Mouse (Mus musculus) hindbrain, embryonic 14.5 days (tissue): ENCODE measurements around the gene Hnrnpul1. TPM values are rescaled to one million over a fixed set of nuclear protein-coding genes. Genes with fewer than 3 reads are reported as not detected.
"Not testable (repeated sequence)": the region's sequence is repeated elsewhere in the genome, so short reads cannot be mapped to it uniquely, and the experiment has no call there.

Experiments used
- ATAC-seq: fragments of 200-750 bp; cut with Nextera tagmentation; 2 replicates; pipeline ENCODE4 v1.8.0; 2017; ENCODE audit warnings: moderate number of reproducible peaks, mild to moderate bottlenecking, moderate TSS enrichment, moderate library complexity; ENCODE audit not compliant: low FRiP score
- DNase-seq: peaks from one replicate; pipeline ENCODE4 v3.0.0-alpha.2; 2015; ENCODE audit warnings: low spot score
- H3K27ac ChIP-seq: fragments of 300-500 bp; sonication (generic); 2 replicates; pipeline ENCODE4 v1.5.1; 2014; ENCODE audit warnings: mild to moderate bottlenecking, moderate library complexity
- H3K27me3 ChIP-seq: fragments of 300-500 bp; sonication (generic); 2 replicates; pipeline ENCODE4 v1.6.1; 2014; ENCODE audit warnings: mild to moderate bottlenecking, low read length, mixed read lengths; ENCODE audit not compliant: control insufficient read depth, insufficient read depth
- H3K36me3 ChIP-seq: fragments of 300-500 bp; sonication (generic); replicated peaks from 2 replicates; pipeline ENCODE4 v1.6.1; 2014; ENCODE audit not compliant: control insufficient read depth, insufficient read depth
- H3K4me1 ChIP-seq: fragments of 300-500 bp; sonication (generic); replicated peaks from 2 replicates; pipeline ENCODE4 v1.6.1; 2014; ENCODE audit warnings: antibody characterized with exemption, low read length, mixed read lengths; ENCODE audit not compliant: control insufficient read depth, insufficient read depth
- H3K4me2 ChIP-seq: fragments of 300-500 bp; sonication (generic); replicated peaks from 2 replicates; pipeline ENCODE4 v1.6.1; 2014; ENCODE audit warnings: mild to moderate bottlenecking, moderate library complexity
- H3K4me3 ChIP-seq: fragments of 300-500 bp; sonication (generic); replicated peaks from 2 replicates; pipeline ENCODE4 v1.5.1; 2014; ENCODE audit warnings: mild to moderate bottlenecking, low read length
- H3K9ac ChIP-seq: fragments of 300-500 bp; sonication (generic); 2 replicates; pipeline ENCODE4 v1.6.1; 2014
- H3K9me3 ChIP-seq: fragments of 300-500 bp; sonication (generic); 2 replicates; pipeline ENCODE4 v1.6.1; 2016; ENCODE audit warnings: low read length; ENCODE audit not compliant: control insufficient read depth
- WGBS: fragments of 180-500 bp; shearing (Covaris S2); extraction: QIAGEN DNeasy Blood & Tissue Kit; methylation state at CpG from one replicate; pipeline ENCODE4 v1.1.7; 2014; 5-methylcytosine and 5-hydroxymethylcytosine counted together
- polyA plus RNA-seq: library from polyadenylated mRNA; unstranded; fragments of >200 nt; fragmentation: Nextera tagmentation; extraction: Ambion mirVana; gene quantifications from 2 replicates; pipeline ENCODE4 v1.2.1, GENCODE M21; 2014

Gene Hnrnpul1
- 54.7 and 55.2 TPM in 2 replicates for polyA plus RNA-seq

GRCm38 (mm10) chr7:25754738-25755467, at the start of gene Hnrnpul1:
Hnrnpul1 (minus strand) TSS chr7:25754757.
- H3K4me3 ChIP-seq, result peak within 1 kb of the TSS; percentile 96
- peak within 1 kb of the TSS; percentile 99 for H3K27ac ChIP-seq
- H3K4me1 ChIP-seq, result peaks cover 17% of the 10 kb centered on the region
- no peaks in the 10 kb centered on the region for H3K27me3 ChIP-seq
- H3K9ac ChIP-seq, result peak within 1 kb of the TSS; percentile 97
- under 1% methylated on average over 55 of the region's 55 CpGs for WGBS
- ATAC-seq (peak; percentile 95), DNase-seq (peak; percentile 99)
- peak within 1 kb of the TSS; percentile 99 for H3K4me2 ChIP-seq
- no peaks in the 10 kb centered on the region for H3K9me3 ChIP-seq
- H3K36me3 ChIP-seq, result peaks cover 20% of the 10 kb centered on the region

GRCm38 (mm10) chr7:25803460-25803859, 48.9 kb upstream of the Hnrnpul1 start:
- no peaks in the 10 kb centered on the region for H3K4me1 ChIP-seq
- WGBS, result 83% methylated on average over 13 of the region's 13 CpGs
- no peaks in the 10 kb centered on the region for H3K36me3 ChIP-seq
- DNase-seq (no peak), ATAC-seq (no peak)
- no peak overlapping the region for H3K9ac ChIP-seq
- no peak overlapping the region for H3K4me2 ChIP-seq
- H3K27me3 ChIP-seq, result no peaks in the 10 kb centered on the region
- H3K9me3 ChIP-seq, result no peaks in the 10 kb centered on the region
- no peak overlapping the region for H3K27ac ChIP-seq
- no peak overlapping the region for H3K4me3 ChIP-seq

GRCm38 (mm10) chr7:25802241-25803125, 47.9 kb upstream of the Hnrnpul1 start:
- no peaks in the 10 kb centered on the region for H3K4me1 ChIP-seq
- H3K9me3 ChIP-seq, result no peaks in the 10 kb centered on the region
- H3K9ac ChIP-seq, result no peak overlapping the region
- 31% methylated on average over 24 of the region's 24 CpGs for WGBS
- DNase-seq (no peak), ATAC-seq (no peak)
- no peak overlapping the region for H3K4me3 ChIP-seq
- H3K27me3 ChIP-seq, result no peaks in the 10 kb centered on the region
- no peaks in the 10 kb centered on the region for H3K36me3 ChIP-seq
- H3K27ac ChIP-seq, result no peak overlapping the region
- H3K4me2 ChIP-seq, result no peak overlapping the region; the same call in 1 of the 2 replicates

DNA sequence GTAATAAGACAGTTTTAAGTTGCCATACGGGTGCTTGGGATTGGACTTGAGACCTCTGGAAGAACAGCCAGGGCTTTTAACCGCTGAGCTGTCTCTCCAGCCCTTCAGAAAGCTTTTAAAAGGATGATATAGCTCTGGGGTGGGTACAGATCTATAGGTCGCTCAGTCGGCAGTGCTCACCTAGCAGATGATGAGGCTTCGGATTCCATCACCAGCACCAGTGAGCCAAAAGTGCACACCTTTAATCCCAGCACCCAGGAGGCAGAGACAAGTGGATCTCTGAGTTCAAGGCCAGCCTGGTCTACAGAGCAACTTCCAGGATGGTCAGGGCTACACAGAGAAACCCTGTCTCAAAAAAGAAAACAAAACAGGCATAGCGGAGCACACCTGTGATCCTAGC, 46.5 kb upstream of the Hnrnpul1 start:
- Histone ChIP-seq H3K4me2 (no peak overlapping the region), H3K27me3 (no peaks in the 10 kb centered on the region), H3K9ac (no peak overlapping the region), H3K27ac (no peak overlapping the region), H3K4me1 (no peaks in the 10 kb centered on the region), H3K4me3 (no peak overlapping the region), H3K36me3 (no peaks in the 10 kb centered on the region), H3K9me3 (no peaks in the 10 kb centered on the region)
- no peak for DNase-seq
- 92% methylated on average over 6 of the region's 6 CpGs for WGBS
- ATAC-seq, result no peak

GRCm38 (mm10) chr7:25799369-25799768, 44.8 kb upstream of the Hnrnpul1 start:
- no peaks in the 10 kb centered on the region for H3K27me3 ChIP-seq
- H3K4me3 ChIP-seq, result no peak overlapping the region
- no peaks in the 10 kb centered on the region for H3K36me3 ChIP-seq
- WGBS, result 87% methylated on average over 1 of the region's 1 CpGs
- no peak overlapping the region for H3K27ac ChIP-seq
- no peak for ATAC-seq
- no peaks in the 10 kb centered on the region for H3K4me1 ChIP-seq
- H3K9me3 ChIP-seq, result no peaks in the 10 kb centered on the region
- no peak overlapping the region for H3K9ac ChIP-seq
- DNase-seq, result no peak
- H3K4me2 ChIP-seq, result no peak overlapping the region

- H3K27ac ChIP-seq, result no peak overlapping the region
- DNase-seq (no peak), ATAC-seq (no peak)
- no peak overlapping the region for H3K4me3 ChIP-seq
- 87% methylated on average over 2 of the region's 2 CpGs for WGBS
- H3K9me3 ChIP-seq, result no peaks in the 10 kb centered on the region
- no peak overlapping the region for H3K9ac ChIP-seq
- H3K4me1 ChIP-seq, result no peaks in the 10 kb centered on the region
- H3K36me3 ChIP-seq, result no peaks in the 10 kb centered on the region
- no peak overlapping the region for H3K4me2 ChIP-seq
- no peaks in the 10 kb centered on the region for H3K27me3 ChIP-seq
These were observed 44.0 kb upstream of the Hnrnpul1 start for GRCm38 (mm10) chr7:25798540-25798939.

- no peaks in the 10 kb centered on the region for H3K36me3 ChIP-seq
- no peaks in the 10 kb centered on the region for H3K9me3 ChIP-seq
- no peak overlapping the region for H3K9ac ChIP-seq
- no peaks in the 10 kb centered on the region for H3K4me1 ChIP-seq
- ATAC-seq, result no peak
- DNase-seq, result no peak
- H3K27me3 ChIP-seq, result no peaks in the 10 kb centered on the region
- no peak overlapping the region for H3K4me3 ChIP-seq
- WGBS, result 89% methylated on average over 8 of the region's 8 CpGs
- H3K27ac ChIP-seq, result no peak overlapping the region
- H3K4me2 ChIP-seq, result no peak overlapping the region
These were observed 40.2 kb upstream of the Hnrnpul1 start for GRCm38 (mm10) chr7:25794775-25795174.

DNA sequence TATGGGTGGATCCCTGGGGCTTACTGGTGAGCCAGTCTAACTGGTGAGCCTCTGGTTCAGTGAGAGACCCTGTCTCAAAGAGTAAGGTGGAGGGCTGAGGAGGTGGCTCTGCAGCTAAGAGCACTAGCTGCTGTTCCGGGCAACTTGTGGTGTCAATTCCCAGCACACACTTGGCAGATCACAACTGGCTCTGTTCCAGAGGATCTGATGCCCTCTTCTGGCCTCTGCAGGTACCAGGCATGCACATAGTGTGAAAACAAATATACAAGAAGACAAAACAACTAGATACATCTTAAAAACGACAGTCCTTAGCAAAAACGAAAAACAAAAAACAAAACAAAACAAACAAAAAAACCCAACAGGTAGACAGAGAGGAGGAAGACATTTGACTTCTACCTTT, 39.1 kb upstream of the Hnrnpul1 start:
- Histone ChIP-seq H3K4me3 (no peak overlapping the region), H3K4me1 (peaks cover 2% of the 10 kb centered on the region; the same call in 1 of the 2 replicates), H3K9me3 (no peaks in the 10 kb centered on the region), H3K4me2 (no peak overlapping the region), H3K9ac (no peak overlapping the region), H3K36me3 (no peaks in the 10 kb centered on the region), H3K27me3 (no peaks in the 10 kb centered on the region), H3K27ac (no peak overlapping the region)
- ATAC-seq (no peak), DNase-seq (no peak)
- WGBS, result 63% methylated on average over 3 of the region's 3 CpGs

- H3K9me3 ChIP-seq, H3K36me3 ChIP-seq, H3K4me1 ChIP-seq, DNase-seq, H3K9ac ChIP-seq, H3K4me3 ChIP-seq, H3K4me2 ChIP-seq, H3K27me3 ChIP-seq, ATAC-seq, H3K27ac ChIP-seq: not testable (repeated sequence)
- WGBS, result 74% methylated on average over 9 of the region's 9 CpGs
These were observed 38.4 kb upstream of the Hnrnpul1 start for GRCm38 (mm10) chr7:25792966-25793365.
